Mouse (Mus musculus): ENCODE results near the gene Caap1. TPM values are rescaled to one million over a fixed set of nuclear protein-coding genes. Genes with fewer than 3 reads are reported as not detected.

Gene Caap1
- polyA plus RNA-seq, 1 experiment: 5.4 TPM

- no peak for TF ChIP-seq GATA1 (IDR thresholded peaks at IDR 0.05; ENCODE audit: low read length)
Observed at GRCm38 (mm10) chr4:94544321-94544720, 12.3 kb downstream of the Caap1 start.

DNA sequence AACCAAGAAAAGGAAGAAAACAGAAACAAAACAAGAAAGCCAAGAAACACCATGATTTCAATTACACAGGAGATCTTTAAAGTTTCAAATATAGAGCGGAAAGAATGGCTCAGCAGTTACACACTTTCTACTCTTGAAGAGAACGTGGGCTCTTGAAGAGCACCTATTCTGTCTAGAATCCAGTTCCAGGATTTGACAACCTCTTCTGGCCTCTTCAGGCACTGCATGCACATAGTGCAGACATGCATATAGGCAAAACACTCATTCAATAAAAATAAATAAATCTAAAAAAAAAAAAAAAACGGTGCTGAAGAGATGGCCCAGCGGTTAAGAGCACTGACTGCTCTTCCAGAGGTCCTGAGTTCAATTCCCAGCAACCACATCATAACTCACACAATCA lies 13.6 kb downstream of the Caap1 start:
- TF ChIP-seq GATA1 (IDR thresholded peaks at IDR 0.05; ENCODE audit: low read length): no peak

- no peak for TF ChIP-seq GATA1 (IDR thresholded peaks at IDR 0.05; ENCODE audit: low read length)
Observed at GRCm38 (mm10) chr4:94533205-94533604, 23.4 kb downstream of the Caap1 start.

DNA sequence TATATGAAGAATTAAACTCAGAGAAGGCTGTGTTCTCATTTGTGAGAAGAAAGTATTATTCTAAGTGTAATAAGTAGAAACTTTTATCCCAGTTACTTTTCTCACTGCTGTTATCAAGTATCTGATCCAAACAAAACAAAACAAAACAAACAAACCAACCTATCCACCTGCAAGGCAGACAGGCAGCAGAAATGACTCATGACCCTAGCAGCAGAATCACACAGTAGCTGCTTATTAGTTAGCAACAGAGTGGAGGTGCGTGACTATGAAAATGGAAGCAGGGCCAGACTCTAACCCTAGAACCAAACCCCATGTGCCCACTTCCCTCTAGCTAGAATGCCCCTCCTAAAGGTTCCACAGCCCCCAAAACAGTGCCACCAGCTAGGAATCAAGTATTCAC lies 27.1 kb downstream of the Caap1 start:
- TF ChIP-seq GATA1 (IDR thresholded peaks at IDR 0.05; ENCODE audit: low read length): no peak

- TF ChIP-seq GATA1 (IDR thresholded peaks at IDR 0.05; ENCODE audit: low read length): no peak
Observed at GRCm38 (mm10) chr4:94523321-94523720, 33.3 kb downstream of the Caap1 start.

DNA sequence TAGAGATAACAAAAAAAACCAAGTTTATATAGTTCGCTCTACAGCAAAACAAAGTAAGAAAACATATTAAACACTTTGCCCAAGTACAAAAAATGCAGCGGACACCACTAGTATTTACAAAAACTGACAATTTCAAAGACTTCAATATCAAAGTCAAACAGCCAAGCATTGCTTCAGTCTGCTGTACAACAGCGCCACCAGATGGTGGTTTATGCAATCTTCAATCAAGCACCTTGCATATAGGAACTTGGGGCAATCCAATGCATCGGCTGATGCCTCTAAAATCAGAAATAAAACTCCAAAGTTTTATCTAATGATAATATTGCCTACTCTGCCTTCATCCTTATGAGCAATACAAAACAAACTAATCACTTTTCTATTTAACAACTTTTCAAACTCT lies 39.0 kb downstream of the Caap1 start:
- no peak for TF ChIP-seq GATA1 (IDR thresholded peaks at IDR 0.05; ENCODE audit: low read length)

- TF ChIP-seq GATA1 (IDR thresholded peaks at IDR 0.05; ENCODE audit: low read length): no peak
Observed at GRCm38 (mm10) chr4:94515366-94515765, 41.2 kb downstream of the Caap1 start.

DNA sequence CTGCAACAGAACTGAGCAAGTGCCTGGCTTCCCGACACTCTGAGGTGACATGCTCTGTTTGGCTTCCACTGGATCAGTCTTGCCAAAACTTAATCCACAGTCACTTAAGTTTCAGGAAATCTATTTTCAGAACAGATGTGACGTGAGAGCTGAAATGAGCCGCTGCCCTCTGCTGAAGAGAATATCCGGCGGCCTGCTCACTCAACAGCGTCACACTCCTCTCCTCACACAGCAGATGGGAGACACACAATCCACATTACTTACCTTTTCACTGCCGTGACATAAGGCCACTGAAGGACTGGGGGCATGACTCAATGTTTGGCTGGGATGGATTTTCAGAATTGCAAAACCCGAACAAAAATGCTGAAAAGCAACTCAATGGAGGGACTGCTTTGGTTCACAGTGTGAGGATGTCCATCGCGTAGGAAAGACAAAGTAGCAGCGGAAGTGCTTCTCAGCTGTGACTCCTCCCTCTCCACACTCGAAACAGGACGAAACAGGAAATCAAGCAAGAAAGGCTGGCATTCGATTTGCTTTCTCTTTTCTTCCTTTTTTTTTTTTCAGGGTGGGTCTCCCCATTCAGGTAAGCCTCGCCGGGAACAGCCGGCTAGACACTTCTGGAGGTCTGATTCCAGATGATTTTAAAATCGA lies 79.7 kb downstream of the Caap1 start:
- TF ChIP-seq GATA1 (IDR thresholded peaks at IDR 0.05; ENCODE audit: low read length): no peak

DNA sequence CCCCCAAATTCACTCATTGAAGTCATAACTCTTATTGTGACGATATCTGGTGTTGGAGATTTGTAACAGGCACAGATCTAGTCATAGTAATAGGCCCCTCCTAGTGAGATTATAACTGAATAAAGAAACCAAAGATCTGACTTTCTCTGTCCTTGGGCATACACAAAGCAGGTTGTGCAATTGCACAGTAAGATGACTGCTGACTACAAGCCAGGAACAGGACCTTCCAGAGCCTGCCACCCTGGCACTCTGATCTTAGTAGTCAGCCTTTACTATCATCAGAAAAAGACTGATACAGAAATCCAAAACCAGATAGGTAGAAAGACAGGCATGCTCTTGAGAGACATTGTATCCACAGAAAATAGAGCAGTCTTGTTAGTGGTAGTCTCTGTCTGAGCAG lies 83.3 kb downstream of the Caap1 start:
- TF ChIP-seq GATA1 (IDR thresholded peaks at IDR 0.05; ENCODE audit: low read length): no peak

GRCm38 (mm10) chr4:94459424-94459823 lies 97.2 kb downstream of the Caap1 start:
- TF ChIP-seq GATA1 (IDR thresholded peaks at IDR 0.05; ENCODE audit: low read length): no peak

DNA sequence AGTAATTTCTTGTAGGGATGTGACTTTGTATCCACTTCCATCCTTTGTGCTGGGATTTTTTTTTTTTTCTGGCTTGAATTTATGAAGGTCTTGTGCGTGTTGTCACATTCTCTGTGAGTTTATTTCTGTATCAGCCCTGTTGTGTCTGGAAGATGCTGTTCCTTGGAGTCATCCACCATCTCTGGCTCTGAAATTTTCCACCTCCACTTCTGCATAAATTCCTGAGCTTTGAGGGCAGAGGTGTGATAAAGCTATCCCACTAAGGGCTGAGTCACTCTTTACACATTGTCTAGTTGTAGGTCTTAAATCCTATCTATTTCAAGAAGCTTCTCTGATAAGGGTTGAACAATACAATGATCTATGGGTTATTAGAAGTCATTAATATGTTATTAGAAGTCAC lies 101.7 kb downstream of the Caap1 start:
- TF ChIP-seq GATA1 (IDR thresholded peaks at IDR 0.05; ENCODE audit: low read length): no peak

Other genes starting within 250 kb of the Caap1 start
- not detected in 2 replicates for gene Gm10306, start 250 bp downstream of the Caap1 start, polyA plus RNA-seq (2012)
- gene Plaa, start 46.4 kb upstream of the Caap1 start, polyA plus RNA-seq (2012): 90.5 and 119 TPM in 2 replicates
- gene Ift74, start 57.7 kb upstream of the Caap1 start, polyA plus RNA-seq (2012): 0.90 and 0.99 TPM in 2 replicates
- gene Lrrc19, start 93.3 kb upstream of the Caap1 start, polyA plus RNA-seq (2012): not detected in 2 replicates
- gene Tek, start 182.5 kb upstream of the Caap1 start, polyA plus RNA-seq (2012): not detected in 2 replicates